Mouse (Mus musculus) heart, postnatal 4 days (tissue): ENCODE results near the gene Cxadr. TPM values are rescaled to one million over a fixed set of nuclear protein-coding genes. Genes with fewer than 3 reads are reported as not detected.
A peak's percentile ranks its signal among the peaks of the same experiment; 100 is the strongest.

Source experiments
- DNase-seq: peaks from one replicate; pipeline ENCODE4 v3.0.0; 2021
- total RNA-seq, 2 experiments: library from RNA; stranded (reverse); gene quantifications; 2 replicates each; pipeline ENCODE4 v1.2.3; 2021

Cxadr gene
- total RNA-seq, 2 experiments from 2014 or later: 43.7 to 47.3 TPM

DNA sequence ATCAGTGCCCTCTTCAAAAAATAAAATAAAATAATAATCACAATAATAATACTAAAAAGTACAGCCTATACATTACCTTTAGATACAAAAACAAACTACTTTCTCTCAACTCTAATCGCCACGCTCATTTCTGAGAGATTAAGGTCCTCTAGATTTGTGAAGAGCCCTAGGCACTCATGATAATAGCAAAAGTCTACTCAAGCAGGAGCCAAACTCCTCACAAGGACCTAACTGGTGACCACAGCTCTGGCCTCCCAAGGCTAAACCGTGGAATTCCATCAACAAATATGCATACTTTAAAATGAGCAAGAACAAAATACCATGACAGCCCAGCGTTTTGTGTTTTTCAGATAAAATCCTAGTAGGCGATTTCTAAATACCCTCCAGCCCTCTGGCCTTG is 71.5 kb downstream of the Cxadr start:
- no peak for DNase-seq

DNA sequence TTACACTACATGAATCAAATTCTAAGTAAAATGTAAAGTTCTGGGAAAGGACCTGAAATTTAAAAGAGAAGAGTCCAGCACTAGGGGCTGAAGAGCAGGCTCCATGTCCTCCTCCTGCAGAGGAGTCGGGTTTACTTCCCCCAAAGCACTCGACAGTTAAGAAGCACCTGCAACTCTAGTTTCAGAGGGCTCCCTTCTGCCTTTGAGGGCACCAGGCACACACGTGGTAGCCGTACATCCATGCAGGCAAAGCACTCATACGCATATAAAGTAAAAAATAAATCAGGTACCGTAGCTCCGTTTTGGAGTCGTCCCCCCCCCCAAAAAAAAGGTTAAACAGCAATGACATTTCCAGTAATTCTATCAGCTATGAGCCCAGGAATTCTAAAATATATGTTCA is 72.5 kb downstream of the Cxadr start:
- DNase-seq: no peak

DNA sequence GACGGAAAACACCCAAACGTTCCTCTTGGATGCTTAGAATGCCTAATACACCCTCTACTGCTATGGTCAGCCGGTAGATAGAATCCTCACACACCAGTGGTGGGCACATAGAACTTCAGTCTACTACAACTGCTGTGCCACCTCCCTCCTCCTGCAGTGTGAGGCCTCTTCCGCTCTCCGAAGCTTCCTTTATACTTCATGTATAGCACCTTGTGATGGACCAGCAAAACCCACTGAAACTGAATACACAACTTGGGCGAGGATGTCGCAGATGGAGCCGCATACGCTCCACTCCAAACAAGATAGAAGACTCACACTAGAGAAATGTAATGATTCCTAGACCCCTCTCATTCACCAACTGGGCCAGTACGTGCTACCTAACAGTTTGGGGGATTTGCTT is 73.9 kb downstream of the Cxadr start:
- DNase-seq: peak; percentile 10

DNA sequence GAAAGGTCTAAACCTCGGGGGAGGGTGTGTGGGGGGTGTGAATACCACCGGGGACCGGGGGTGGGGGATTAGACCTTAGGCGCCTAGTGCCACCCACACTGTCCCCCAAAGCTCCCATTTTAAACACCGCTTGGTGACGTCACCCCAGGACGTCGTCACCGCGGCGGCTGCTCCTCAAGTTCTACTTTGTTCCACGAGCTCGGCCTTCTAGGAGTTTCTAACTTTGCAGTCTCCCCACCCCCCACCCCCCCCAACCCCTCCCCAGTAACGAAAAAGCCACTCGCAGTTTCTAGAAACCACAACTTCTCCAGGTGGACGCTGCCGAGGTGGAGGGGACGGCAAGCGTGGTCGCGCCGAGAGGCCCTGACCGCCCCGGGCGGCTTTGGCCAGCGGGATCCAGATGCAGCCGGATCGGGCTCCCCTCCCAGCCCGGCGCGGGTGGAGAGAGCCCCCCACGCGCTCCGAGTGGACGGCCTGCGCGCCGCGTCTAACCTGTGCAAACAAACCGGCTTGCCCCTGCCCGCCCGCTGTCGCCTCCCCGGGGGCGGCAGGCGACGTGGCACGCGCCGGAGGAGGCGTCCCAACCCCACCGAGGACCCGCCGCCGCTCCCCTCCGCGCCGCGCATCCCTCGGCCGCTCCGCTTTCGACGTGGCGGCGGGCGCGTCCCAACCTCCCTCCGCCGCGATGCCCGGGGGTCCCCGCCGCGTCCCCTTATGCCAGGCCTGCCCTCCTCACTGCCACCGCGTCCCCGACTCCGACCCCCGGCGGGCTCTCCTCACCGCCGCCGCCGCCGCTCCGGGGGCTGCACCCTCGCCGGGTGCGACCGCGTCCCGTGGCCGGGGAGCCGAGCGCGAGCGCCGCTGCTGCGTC is 74.8 kb downstream of the Cxadr start:
- DNase-seq: peak; percentile 67

DNA sequence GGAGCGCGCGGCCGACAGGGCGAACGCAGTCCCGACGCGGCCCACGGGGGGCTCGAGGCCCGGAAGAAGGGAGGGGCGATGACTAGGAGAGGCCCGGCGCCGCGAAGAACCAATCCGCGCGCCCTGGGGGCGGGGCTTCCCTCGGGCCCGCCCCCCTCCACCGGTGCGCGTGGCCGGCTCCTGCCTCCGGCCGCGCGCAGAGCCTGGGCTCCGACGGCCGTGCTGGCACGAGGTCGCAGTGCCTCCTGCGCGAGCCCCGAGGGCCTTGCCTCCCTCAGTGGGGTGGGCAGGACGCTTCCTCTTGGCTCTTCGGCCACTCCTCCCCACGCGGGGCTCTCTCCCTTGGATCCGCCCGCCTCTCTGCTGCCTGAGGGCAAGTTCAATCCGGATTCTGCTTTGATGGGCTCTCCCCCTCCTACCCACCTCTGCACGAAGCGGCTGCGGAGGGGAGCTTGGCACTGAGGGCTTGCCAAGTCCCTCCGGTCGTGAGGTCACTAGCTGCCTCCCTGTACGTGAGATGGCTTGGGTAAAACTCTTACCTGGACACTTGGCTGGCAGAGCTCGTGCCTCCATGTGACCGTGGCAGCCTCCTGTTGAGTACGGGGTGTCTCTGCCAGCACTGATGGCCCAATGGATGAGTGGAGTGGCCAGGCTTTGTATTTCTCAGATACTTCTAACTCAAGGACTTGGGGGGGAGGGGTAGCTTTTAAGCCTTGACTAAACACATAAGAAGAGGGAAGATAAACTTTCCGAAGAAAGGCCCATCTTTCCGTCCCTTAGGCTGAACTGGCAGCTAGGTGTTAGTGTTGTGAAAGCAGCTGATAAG is 75.7 kb downstream of the Cxadr start, which contains the start of gene Btg3:
Btg3 (minus strand) TSS at position 448 of the 826 bp plus-strand sequence.
- DNase-seq: peak; percentile 92

DNA sequence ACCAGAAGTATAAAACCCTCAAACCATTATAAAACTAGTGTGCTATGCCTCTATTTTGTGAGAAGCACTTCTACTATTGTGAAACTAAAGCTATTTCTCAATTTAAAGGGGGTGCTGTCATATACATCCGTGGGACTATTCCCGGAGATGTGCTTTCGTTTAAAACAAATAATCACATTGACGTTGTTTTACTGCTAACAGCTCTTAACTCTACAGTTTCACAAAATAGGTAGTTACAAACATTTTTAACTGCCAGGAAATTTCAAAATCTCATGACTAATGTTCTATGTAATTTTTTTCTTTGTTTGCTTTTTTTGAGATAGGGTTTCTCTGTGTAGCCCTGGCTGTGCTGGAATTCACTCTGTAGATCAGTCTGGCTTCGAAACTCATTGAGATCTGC is 77.2 kb downstream of the Cxadr start:
- DNase-seq: no peak

DNA sequence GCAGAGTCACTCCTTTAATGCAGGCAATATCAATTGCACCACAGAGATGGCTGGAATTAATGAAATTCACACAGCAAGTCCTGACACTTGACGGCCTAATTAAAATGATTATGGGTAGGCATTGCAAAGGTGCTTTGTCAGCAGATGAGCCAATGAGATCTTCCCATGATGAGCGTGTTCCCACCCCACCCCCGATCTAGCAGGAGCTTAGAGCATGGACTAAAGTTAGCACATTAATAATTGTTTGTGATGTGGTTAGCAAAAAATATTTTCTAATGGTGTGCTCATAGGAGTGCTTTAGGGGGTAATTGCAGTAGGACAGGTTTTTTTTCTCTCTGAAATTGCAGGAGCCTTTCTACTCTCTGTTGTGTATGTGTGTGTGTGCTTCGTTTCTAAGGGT is 87.8 kb downstream of the Cxadr start:
- DNase-seq: no peak

DNA sequence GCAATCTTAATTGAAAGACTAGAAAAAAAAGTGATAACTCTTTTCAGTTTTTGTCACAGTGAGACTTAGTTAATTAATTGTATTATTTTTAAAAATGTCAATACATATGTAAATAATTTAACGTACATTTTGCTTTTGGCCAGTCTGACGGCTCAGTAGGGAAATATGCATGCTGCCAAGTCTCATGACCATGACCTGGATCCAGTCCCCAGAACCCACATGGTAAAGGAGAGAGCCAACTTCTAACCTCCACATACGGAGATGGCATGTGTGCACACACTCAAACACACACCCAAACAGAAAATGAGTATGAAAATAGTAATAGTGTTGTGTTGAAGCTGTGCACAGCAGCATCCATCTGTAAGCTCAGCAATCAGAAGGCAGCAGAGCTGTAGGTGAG is 88.7 kb downstream of the Cxadr start:
- no peak for DNase-seq

DNA sequence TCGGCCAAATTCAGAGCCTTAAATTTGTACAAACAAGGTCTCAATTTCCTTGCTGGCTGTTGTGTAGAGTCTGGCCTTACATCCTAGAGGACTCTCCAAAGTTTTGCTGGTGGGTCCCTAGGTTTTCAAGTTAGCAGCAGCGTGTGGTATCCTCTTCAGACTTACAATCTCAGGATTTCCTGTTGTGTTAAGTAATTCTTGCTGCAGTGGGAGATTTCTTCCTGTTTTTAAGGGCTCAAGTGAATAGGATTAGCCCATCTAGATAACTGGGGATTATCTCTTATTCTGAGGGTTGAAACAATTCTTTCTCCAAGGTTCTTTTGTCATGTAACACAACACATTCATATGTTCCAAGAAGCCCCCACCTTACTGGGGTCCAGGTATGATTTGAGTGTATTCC is 90.1 kb downstream of the Cxadr start:
- no peak for DNase-seq

DNA sequence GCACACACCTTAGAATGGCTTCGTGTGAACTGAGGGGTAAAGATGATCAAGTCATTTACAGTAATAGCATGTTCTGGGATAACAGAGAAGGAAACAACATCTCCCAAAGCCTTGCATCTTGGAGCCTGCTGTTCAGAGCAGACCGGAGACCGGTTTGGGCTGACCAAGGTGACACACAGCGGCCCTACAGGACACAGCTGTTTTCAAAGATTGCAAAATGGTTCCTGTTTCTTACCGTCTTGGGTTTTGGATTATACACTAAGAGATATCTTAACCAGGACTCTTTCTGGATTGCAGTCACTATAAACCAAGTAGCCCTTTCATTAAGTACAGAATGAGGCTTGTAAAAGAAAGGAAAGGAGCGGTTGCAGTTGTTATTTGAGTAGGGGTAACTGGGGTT is 97.4 kb downstream of the Cxadr start:
- DNase-seq: no peak

DNA sequence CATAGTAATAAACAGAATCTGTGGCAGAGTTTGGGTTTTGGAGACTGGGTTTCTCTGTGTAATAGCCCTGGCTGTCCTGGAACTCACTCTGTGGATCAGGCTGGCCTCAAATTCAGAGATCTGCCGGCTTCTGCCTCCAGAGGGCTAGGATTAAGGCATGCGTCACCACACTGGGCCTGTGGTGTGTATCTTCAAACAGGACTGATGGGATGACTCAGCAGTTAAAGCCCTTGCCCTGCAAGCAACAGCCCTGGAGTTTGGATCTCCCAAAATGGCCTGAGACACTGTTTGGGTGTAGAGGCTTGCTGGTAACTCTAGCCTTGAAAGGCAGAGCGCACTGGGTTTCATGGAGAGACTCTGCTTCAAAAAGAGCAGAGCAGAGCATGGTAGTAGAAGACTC is 98.1 kb downstream of the Cxadr start:
- DNase-seq: no peak

DNA sequence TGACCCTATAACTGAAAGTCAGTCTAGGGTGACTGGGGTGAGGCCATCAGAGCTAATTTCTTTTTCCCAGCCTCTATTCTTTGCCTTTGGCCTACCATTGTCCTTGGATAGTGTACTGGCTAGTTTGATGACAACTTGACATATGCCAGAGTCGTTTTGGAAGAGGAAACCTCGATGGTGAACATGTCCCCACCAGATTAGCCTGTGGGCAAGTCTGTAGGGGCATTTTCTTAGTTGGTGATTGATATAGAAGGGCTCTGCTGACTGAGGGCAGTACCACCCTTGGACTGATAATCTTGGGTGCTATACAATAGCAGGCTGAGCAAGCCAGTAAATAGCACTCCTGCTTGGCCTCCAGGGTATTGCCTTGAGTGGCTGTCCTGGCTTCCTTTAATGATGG is 101.0 kb downstream of the Cxadr start:
- DNase-seq: no peak

DNA sequence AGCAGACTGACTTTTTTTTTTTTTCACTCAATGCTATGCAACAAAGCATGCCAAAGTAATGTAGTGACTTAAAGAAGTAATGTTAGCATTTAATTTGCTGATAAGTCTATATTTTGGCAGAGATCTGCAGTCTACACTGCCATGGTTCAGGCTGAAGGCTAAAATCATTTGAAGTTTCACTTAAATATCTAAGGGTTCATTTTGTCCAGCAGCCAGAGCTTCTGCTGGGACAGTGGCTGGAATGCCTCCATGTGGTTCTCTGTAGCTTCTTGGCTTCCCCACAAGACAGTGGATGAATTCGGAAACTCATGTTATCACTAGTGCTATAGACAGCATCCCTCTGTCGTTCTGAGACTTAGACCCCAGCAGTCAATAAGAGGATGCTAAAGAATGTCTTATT is 105.4 kb downstream of the Cxadr start:
- no peak for DNase-seq

DNA sequence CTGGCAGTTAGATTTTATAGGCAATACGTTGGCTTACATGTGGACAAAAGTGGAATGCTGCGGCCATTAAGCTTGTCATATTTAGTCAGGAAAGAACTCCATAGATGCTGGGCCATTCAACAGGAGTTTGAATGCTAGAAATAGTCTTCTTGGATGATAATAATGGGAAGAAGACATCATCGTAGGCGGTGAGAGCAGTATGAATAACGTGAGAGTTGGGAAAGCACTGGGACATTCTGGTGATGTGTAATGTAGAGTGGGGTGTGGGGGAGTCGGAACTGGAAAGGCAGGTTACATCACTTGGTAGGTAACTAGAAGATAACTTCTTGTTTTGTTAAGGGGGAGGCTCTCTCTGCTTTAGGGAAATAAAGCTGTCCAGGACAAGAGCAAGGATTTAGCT is 106.6 kb downstream of the Cxadr start:
- no peak for DNase-seq

Other genes starting within 250 kb of the Cxadr start
- 10 to 100 TPM; 22.6 to 28.5 TPM for gene Btg3, start 75.7 kb downstream of the Cxadr start, total RNA-seq